Mouse (Mus musculus) layer of hippocampus, postnatal 10 days (tissue): ENCODE data around the gene Psmc3ip. TPM values are rescaled to one million over a fixed set of nuclear protein-coding genes. Genes with fewer than 3 reads are reported as not detected.
A peak's percentile ranks its signal among the peaks of the same experiment; 100 is the strongest.

ENCODE experiments used
- DNase-seq, 2 experiments: peaks; one replicate each; pipeline ENCODE4 v3.0.0; 2021; ENCODE audit warnings: low spot score in 2 of 2
- microRNA-seq, 2 experiments: library from miRNA; unstranded; fragments of <30 nt; microRNA quantifications; one replicate each; pipeline ENCODE4 v1.2.0; 2021
- total RNA-seq, 2 experiments: library from RNA; stranded (reverse); gene quantifications; 2 replicates each; pipeline ENCODE4 v1.2.3; 2021

Psmc3ip gene
- total RNA-seq, 2 experiments from 2014 or later, result 5.8 to 7.0 TPM

DNA sequence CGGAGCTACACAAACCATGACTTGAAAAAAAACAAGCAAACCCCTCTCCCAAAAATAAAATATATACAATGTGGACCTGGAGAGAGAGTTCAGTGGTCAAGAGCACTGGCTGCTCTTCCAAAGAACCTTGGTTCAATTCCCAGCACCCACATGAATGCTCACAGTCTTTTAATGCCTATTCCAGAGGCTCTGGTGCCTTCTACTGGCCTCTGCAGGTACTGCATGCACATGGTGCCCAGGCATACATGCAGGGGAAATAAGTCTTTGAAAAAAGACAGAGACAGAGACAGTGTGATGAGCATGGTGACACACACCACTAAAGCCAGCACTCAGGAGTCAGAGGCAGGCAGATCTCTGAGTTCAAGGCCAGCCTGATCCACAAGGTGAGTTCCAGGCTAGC, 41.3 kb downstream of the Psmc3ip start:
- no peak for DNase-seq

DNA sequence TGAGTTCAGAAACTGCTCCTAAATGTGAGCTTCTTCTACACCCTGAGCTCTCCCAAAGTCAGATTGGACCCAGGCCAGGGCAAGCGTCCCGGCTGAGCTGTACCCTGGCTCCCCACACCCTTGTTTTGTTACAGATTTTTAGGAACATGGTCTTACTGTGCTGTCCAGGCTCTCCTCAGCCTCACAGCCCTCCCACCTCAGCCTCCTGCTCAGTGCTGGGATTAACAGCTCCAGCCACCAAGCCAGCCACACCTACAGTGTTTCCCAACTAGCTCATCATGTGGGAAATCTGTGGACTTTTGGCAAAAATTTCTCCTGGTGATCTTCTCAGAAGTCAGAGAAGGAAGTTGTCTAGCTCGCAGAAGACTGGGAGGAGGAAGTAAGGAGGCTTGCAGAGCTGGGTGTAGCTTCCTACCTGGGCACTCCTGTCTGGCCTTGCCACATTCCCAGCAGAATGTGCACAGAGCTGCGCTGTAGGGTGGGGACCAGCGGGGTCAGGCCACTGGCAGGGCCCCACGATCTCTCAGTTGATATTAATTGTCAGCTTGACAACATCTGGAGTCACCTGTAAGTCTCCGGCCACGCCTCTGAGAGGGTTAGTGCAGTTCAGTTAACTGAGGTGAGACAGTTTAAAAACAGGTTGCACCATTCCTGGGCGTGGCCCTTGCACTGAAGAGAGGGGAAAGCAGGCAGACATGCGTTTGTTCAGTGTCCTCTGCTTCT, 42.3 kb downstream of the Psmc3ip start:
- DNase-seq, result no peak

DNA sequence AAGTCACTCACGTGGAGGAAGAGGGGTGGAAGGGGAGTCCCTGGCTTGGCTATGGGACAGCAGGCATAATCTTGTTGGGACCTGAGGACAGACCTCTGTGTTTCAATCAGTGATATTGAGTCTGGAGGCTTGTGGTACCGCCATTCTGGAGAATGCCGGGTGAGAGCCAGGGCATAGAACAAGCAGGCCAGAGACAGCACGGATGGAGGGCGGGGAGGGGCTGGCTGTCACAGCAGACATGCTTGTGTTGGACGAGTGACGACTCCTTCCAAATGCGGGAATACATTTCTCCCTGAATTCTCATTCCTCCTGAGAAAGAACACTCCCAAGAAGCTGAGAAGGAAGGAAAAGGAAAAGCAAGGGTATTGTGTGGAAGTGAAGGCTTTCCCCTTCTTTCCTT, 43.6 kb downstream of the Psmc3ip start:
- DNase-seq, result no peak

DNA sequence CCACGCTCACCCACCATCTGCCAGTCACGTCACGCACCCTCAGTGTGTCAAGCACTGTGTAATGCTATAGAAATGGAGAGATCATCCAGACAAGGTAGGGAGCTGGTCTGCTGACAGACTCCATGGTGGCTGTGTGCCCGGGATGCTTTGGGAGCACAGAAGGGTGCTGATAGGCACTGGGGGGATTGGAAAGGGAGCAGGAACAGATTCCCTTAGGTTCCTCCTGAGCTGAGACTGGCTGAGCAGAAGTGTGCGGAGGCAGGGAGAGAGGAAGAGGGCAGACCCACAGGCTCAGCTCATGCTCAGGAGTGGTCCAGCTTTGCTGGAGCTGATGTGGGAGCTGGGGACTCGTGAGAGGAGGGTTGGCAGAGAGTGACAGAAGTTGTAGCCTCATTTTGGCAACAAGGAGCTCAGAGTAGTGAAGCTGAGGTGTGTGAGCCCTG, 44.2 kb downstream of the Psmc3ip start:
- peak; percentile 52 to 62 for DNase-seq

DNA sequence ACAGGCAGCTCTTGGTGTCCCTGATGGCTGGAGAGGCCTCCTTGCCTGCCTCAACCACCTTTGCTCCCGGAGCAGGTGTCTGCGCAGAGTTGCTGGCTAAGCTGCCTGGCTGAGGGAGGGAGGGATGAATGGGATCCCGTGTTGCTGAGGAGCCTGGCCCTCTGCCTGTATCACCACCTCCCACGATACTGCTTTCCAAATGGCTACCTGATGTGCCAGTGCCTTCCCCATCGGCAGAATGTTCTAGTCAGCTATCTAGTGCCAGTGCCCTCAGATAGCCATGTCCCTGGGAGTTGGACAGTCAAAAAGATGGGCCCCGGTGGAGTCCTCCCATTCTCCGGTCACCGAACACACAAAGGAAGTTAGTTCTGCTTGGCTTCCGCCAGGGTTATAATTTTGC, 44.9 kb downstream of the Psmc3ip start:
- DNase-seq, result peak in 1 of 2 experiments; percentile 42

DNA sequence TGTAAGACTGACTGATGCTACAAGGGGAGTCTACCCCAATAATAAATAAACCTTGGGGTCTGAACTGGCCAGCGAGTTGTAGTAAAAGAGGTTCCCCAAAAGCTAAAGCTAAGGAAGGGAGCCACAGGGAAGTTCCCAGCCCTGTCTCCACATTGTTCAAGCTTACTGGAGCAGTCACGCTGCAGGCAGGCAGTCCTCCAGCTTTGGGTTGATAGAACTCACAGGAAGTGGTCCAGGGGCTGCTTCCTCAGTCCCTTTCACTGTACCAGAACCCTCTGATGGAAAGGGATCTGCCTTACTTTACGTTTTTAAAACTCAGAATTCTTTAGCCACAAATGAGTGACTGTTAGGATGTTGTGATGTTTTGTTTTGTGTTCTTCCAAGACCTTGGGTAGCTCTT, 47.7 kb downstream of the Psmc3ip start:
- no peak for DNase-seq

DNA sequence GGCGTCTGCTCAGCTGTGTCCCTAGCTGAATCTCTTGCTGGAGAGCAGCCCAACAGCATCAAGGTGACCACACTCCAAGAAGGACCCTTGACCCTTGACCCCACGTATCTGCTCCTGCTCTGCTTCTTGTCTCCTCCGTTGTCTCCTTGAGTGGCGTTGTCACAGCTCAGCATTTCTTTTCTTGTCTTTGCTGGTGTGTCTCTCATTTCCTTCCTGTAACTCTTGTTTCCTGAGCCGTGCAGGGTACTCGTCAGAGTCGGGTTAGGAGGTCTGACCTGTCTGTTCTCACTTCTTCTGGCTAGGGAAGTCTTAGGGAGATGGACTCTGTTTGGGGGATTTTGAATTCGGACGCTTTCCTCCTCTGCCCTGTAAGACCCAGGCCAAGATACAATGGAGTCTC, 48.8 kb downstream of the Psmc3ip start:
- no peak for DNase-seq

DNA sequence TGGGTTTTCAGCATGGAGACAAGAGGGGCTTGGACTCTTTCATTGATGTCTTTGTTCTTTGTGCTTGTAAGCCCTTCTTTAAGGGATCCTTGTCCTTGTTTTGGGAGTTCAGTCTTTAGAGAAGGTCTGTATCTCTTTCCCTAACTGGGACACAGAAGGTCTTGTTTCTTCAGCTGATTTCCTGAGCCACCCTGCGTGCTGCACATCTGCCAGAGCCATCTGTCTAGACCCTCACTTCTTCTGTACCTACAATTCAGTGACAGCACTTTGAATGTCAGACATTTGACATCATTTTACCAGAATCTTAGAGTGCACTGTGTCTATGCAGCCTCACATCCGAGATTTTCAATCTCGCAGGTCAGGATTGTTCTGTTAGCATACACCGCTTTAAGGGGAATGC, 49.4 kb downstream of the Psmc3ip start:
- no peak for DNase-seq

Small RNAs within 50 kb of the gene (microRNA-seq; reads per million reads assigned to microRNA genes)
- gene Gm27626, result 0 reads per million in 2 experiments

Other genes starting within 250 kb of the Psmc3ip start
- gene Stat5b, start 244.7 kb downstream of the Psmc3ip start, total RNA-seq, result 10 to 100 TPM; 12.2 to 13.0 TPM
- 1 to 10 TPM; 2.4 to 3.9 TPM for gene Stat5a, start 236.1 kb downstream of the Psmc3ip start, total RNA-seq
- 10 to 100 TPM; 35.9 to 39.0 TPM for gene Stat3, start 155.9 kb downstream of the Psmc3ip start, total RNA-seq
- gene Cavin1, start 124.5 kb downstream of the Psmc3ip start, total RNA-seq, result 10 to 100 TPM; 20.5 to 20.6 TPM
- 100 to 1,000 TPM; 424 to 431 TPM for gene Atp6v0a1, start 86.0 kb downstream of the Psmc3ip start, total RNA-seq
- gene Naglu, start 25.4 kb downstream of the Psmc3ip start, total RNA-seq, result 1 to 10 TPM; 8.6 to 9.9 TPM
- gene Hsd17b1, start 17.0 kb downstream of the Psmc3ip start, total RNA-seq, result under 1 TPM; 0.33 to 0.37 TPM
- 10 to 100 TPM; 32.9 to 37.7 TPM for gene Coasy, start 12.9 kb downstream of the Psmc3ip start, total RNA-seq
- gene Mlx, start 8.2 kb downstream of the Psmc3ip start, total RNA-seq, result 10 to 100 TPM; 39.2 to 50.3 TPM
- 10 to 100 TPM; 51.5 to 58.8 TPM for gene Retreg3, start 24.5 kb upstream of the Psmc3ip start, total RNA-seq
- gene Tubg1, start 24.5 kb upstream of the Psmc3ip start, total RNA-seq, result 10 to 100 TPM; 43.1 to 47.3 TPM
- gene Tubg2, start 60.5 kb upstream of the Psmc3ip start, total RNA-seq, result 10 to 100 TPM; 31.7 to 41.4 TPM
- gene Cntnap1, start 75.1 kb upstream of the Psmc3ip start, total RNA-seq, result 10 to 100 TPM; 59.0 to 61.4 TPM
- 10 to 100 TPM; 13.2 to 13.4 TPM for gene Plekhh3, start 75.9 kb upstream of the Psmc3ip start, total RNA-seq
- gene Ccr10, start 80.0 kb upstream of the Psmc3ip start, total RNA-seq, result not detected
- gene Ezh1, start 131.0 kb upstream of the Psmc3ip start, total RNA-seq, result 10 to 100 TPM; 27.9 to 30.9 TPM
- 10 to 100 TPM; 69.6 to 70.0 TPM for gene Ramp2, start 150.6 kb upstream of the Psmc3ip start, total RNA-seq
- gene Vps25, start 158.3 kb upstream of the Psmc3ip start, total RNA-seq, result 10 to 100 TPM; 78.4 to 81.9 TPM
- gene Wnk4, start 165.1 kb upstream of the Psmc3ip start, total RNA-seq, result 1 to 10 TPM; 3.4 to 4.5 TPM
- under 1 TPM; 0.37 to 0.56 TPM for gene Cntd1, start 183.6 kb upstream of the Psmc3ip start, total RNA-seq
- gene Coa3, start 183.7 kb upstream of the Psmc3ip start, total RNA-seq, result 10 to 100 TPM; 92.7 to 93.1 TPM
- gene Becn1, start 206.8 kb upstream of the Psmc3ip start, total RNA-seq, result 100 to 1,000 TPM; 173 to 195 TPM
- 100 to 1,000 TPM in 1 of 2 experiments, 10 to 100 TPM in 1; 96.6 to 106 TPM for gene Psme3, start 220.8 kb upstream of the Psmc3ip start, total RNA-seq
- gene Aoc2, start 229.6 kb upstream of the Psmc3ip start, total RNA-seq, result 1 to 10 TPM; 4.8 TPM
- 1 to 10 TPM; 1.7 to 1.8 TPM for gene Aoc3, start 235.2 kb upstream of the Psmc3ip start, total RNA-seq